Mouse (Mus musculus): ENCODE measurements around the gene Klrb1f. TPM values are rescaled to one million over a fixed set of nuclear protein-coding genes. Genes with fewer than 3 reads are reported as not detected.

Klrb1f gene
- polyA plus RNA-seq (2012), result 0.70 and 1.3 TPM in 2 replicates

GRCm38 (mm10) chr6:129045601-129046000 is at the start of gene Klrb1f:
TSS of gene Klrb1f (plus strand) at chr6:129045901.

DNA sequence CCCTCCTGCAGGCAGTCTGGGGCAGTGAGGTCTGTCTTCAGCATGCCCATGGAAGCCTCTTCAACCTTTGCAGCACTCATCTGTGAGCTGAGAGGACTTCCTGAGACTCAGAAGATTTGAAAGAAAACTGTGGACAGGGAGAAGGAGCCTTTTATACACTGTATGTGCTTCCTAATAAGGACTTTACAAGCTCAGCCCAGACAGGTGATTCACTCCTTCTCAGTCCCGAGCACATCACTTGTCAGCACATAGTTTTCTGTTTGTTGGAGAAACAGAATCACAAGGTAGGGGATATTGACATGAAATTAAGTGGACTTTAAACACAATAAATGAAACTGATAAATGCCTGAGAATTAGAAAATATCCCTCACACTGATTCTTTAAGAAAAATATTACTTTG is 55.1 kb downstream of the Klrb1f start, which contains the start of gene Clec2e:
TSS of gene Clec2e (minus strand) at position 120 of the 400 bp plus-strand sequence.

Other genes starting within 250 kb of the Klrb1f start
- gene Gm44511, start 219.6 kb upstream of the Klrb1f start, polyA plus RNA-seq (2012), result 0.17 and 0.31 TPM in 2 replicates
- not detected in 2 replicates for gene Klrb1b, start 219.6 kb upstream of the Klrb1f start, polyA plus RNA-seq (2012)
- gene Clec2i, start 158.3 kb upstream of the Klrb1f start, polyA plus RNA-seq (2012), result 0.35 and 0.40 TPM in 2 replicates
- 6.7 and 10.4 TPM in 2 replicates for gene BC035044, start 154.8 kb upstream of the Klrb1f start, polyA plus RNA-seq (2012)
- gene Clec2g, start 111.5 kb upstream of the Klrb1f start, polyA plus RNA-seq (2012), result not detected in 2 replicates
- not detected in 2 replicates for gene Clec2e, start 55.0 kb downstream of the Klrb1f start, polyA plus RNA-seq (2012)
- 1.6 and 1.9 TPM in 2 replicates for gene Clec2d, start 134.7 kb downstream of the Klrb1f start, polyA plus RNA-seq (2012)
- 6.4 and 6.8 TPM in 2 replicates for gene Cd69, start 229.5 kb downstream of the Klrb1f start, polyA plus RNA-seq (2012)

All from megakaryocyte-erythroid progenitor cell, adult 5 weeks (primary cell).